Mouse (Mus musculus): Measurements from ENCODE around the gene Rpl12.

DNA sequence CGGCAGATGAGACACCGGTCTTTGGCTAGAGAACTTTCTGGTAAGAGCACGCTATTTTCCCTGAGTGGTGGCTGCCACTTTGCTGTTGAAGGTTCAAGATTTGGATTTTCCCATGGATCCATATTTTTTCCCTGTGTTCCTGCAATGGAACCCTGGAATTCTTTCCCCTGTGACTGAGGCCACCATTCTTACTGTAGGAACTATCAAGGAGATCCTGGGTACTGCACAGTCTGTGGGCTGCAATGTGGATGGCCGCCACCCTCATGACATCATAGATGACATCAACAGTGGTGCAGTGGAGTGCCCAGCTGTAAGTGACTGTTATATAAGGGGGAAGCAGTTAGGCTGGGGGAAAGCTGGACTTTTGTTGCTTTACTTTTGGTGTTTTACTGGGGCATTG, 2.2 kb downstream of the Rpl12 start:
- no peak for TF ChIP-seq CTCF (IDR thresholded peaks at IDR 0.05; ENCODE audit: low read depth)
- TF ChIP-seq EP300 (IDR thresholded peaks at IDR 0.05; ENCODE audit: low read depth) = no peak

Measured in liver, embryonic 14.5 days (tissue).